Mouse (Mus musculus) hindbrain, embryonic 12.5 days (tissue): ENCODE results near the gene Fam120b. TPM values are rescaled to one million over a fixed set of nuclear protein-coding genes. Genes with fewer than 3 reads are reported as not detected.

Experiments used
- ATAC-seq: fragments of 200-750 bp; cut with Nextera tagmentation; 2 replicates; pipeline ENCODE4 v1.8.0; 2017; ENCODE audit warnings: moderate TSS enrichment; ENCODE audit not compliant: low FRiP score
- H3K27ac ChIP-seq: fragments of 300-500 bp; sonication (generic); 2 replicates; pipeline ENCODE4 v1.5.1; 2016; ENCODE audit warnings: mild to moderate bottlenecking
- H3K27me3 ChIP-seq: fragments of 300-500 bp; sonication (generic); 2 replicates; pipeline ENCODE4 v1.6.1; 2016; ENCODE audit warnings: mild to moderate bottlenecking
- H3K36me3 ChIP-seq: fragments of 300-500 bp; sonication (generic); 2 replicates; pipeline ENCODE4 v1.6.1; 2016; ENCODE audit warnings: mild to moderate bottlenecking
- H3K4me1 ChIP-seq: fragments of 300-500 bp; sonication (generic); 2 replicates; pipeline ENCODE4 v1.6.1; 2016
- H3K4me2 ChIP-seq: fragments of 300-500 bp; sonication (generic); replicated peaks from 2 replicates; pipeline ENCODE4 v1.6.1; 2016; ENCODE audit warnings: mild to moderate bottlenecking
- H3K4me3 ChIP-seq: fragments of 300-500 bp; sonication (generic); 2 replicates; pipeline ENCODE4 v1.5.1; 2016; ENCODE audit warnings: mild to moderate bottlenecking
- H3K9ac ChIP-seq: fragments of 300-500 bp; sonication (generic); 2 replicates; pipeline ENCODE4 v1.6.1; 2016; ENCODE audit warnings: mild to moderate bottlenecking, moderate library complexity
- H3K9me3 ChIP-seq: fragments of 300-500 bp; sonication (generic); replicated peaks from 2 replicates; pipeline ENCODE4 v1.6.1; 2016; ENCODE audit warnings: mild to moderate bottlenecking
- WGBS: fragments of 180-500 bp; shearing (Covaris S2); methylation state at CpG from one replicate; pipeline ENCODE4 v1.1.7; 2016; 5-methylcytosine and 5-hydroxymethylcytosine counted together
- polyA plus RNA-seq: library from polyadenylated mRNA; unstranded; fragments of >200 nt; fragmentation: Nextera tagmentation; extraction: Ambion mirVana; gene quantifications from 2 replicates; pipeline ENCODE4 v1.2.1, GENCODE M21; 2016

Gene Fam120b
- 41.6 and 44.6 TPM in 2 replicates for polyA plus RNA-seq

DNA sequence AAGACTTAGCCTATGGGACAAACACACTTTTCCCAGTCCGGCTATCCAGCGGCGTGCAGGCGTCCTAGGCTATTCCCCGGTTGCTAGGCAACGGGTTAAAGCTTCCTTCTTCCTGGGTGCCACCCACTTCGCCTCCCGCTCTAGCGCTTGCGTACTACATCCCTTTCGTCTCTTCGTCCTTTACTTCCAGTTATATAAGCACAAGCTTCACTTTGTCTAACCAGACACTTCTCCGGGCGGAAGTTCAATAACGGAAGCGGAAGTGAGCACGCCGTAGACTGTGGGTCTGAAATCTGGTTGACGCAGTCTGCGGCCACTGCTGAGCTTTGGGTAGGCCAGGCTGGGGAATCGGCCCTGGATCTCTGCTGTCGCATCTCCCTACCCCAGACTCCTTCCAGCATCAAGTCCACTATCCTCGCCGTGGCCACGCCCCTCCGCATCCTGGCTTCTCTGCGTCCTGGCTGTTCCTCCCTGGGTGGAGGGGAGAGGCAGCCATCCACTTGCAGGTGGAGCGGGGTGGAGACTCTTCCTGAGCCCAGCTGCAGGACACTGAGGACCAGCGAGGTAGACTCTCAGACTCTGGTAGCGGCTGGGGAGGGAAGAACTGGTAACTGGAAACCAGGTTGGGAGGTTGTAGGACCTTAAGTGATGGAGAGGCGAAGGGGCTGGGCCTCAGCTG lies at the start of gene Fam120b:
Fam120b (plus strand) TSS at position 206 of the 679 bp plus-strand sequence.
- Histone ChIP-seq H3K4me2 (peak within 1 kb of the TSS; percentile 71), H3K4me3 (peak within 1 kb of the TSS; percentile 77), H3K4me1 (peaks cover 27% of the 10 kb centered on the region), H3K9me3 (no peaks in the 10 kb centered on the region), H3K27ac (peak within 1 kb of the TSS; percentile 90), H3K9ac (peak within 1 kb of the TSS; percentile 86), H3K27me3 (peaks cover 11% of the 10 kb centered on the region; the same call in 1 of the 2 replicates), H3K36me3 (no peaks in the 10 kb centered on the region)
- peak; percentile 97 for ATAC-seq
- 2% methylated on average over 31 of the region's 31 CpGs for WGBS

DNA sequence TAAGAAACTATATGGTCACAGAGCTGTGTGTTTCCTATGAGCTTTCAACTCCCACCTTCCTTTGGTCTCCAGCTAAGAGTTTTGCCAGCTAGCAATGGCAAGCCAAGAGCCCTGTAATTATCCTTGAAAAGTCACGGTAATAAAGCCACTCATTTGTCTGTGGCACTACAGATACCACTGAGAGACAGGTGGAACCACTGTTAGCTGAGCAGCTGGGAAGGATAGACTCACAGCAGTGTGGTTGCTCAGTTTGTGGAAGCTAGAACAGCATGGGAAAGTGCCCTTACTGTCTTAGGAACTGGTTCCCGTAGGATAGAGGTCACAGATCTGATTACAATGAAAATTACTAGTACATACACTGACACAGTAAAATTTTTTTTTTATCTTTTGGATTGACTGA lies 45.9 kb upstream of the Fam120b start:
- Histone ChIP-seq H3K27ac (no peak overlapping the region), H3K4me1 (no peaks in the 10 kb centered on the region), H3K4me2 (no peak overlapping the region), H3K27me3 (peaks cover 6% of the 10 kb centered on the region), H3K36me3 (no peaks in the 10 kb centered on the region), H3K4me3 (no peak overlapping the region), H3K9me3 (no peaks in the 10 kb centered on the region), H3K9ac (no peak overlapping the region)
- ATAC-seq = no peak
- WGBS = 71% methylated on average over 2 of the region's 2 CpGs

DNA sequence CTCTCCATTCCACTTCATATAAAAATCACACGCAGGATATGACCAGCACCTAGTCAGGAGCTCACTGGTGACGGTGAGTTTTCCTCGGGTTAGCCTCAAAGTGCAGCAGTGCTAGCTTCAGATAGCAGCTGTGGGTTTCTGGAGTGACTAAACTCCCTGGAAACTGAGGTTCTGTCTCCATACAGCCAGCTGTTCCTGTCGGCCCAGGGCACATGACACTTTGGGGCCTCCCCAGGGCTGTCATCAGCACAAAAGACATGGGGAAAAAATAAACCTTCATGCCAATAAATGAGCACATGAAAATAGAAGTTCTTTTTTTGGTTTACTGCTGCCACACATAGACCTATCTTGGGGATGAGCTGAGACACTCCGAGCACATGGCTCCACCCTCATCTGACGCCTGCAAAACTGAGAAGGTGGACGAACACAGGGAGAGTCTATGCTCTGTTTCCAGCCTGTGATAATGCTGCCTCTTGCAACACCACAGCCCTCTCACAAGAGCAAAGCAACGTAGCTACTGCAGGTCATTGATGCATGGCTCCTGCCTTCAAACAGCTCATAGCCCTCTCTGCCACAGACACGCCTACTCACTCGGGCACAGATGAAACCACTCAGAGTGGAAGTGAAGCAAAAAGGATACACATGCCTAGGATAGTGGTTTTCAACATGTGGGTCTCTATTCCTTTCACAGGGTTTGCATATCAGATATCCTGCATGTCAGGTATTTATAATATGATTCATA lies 43.0 kb upstream of the Fam120b start:
- no peaks in the 10 kb centered on the region for H3K4me1 ChIP-seq
- no peak overlapping the region for H3K9ac ChIP-seq
- H3K27ac ChIP-seq = no peak overlapping the region
- 75% methylated on average over 10 of the region's 10 CpGs for WGBS
- ATAC-seq = no peak
- no peaks in the 10 kb centered on the region for H3K36me3 ChIP-seq
- no peaks in the 10 kb centered on the region for H3K9me3 ChIP-seq
- no peaks in the 10 kb centered on the region for H3K27me3 ChIP-seq
- H3K4me3 ChIP-seq = no peak overlapping the region
- H3K4me2 ChIP-seq = no peak overlapping the region

DNA sequence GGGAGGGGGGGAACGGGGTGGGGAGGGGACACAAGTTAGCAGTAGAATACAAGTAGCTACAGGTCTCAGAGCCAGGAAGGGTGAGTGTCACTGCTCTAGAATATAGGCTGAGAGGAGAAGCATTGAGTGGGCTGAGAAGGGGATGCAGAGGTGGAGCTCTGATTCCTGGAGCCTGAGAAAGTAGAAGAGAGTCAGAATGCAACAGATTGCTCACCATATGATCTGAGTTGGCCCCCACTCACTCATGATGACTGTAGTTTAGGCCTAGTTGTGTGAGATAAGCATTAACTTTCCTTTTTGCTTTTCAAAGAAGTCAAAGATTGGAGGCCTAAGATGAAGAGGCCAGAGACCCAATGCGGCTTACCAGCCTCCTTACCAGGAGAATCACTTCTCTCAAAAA lies 42.0 kb upstream of the Fam120b start:
- Histone ChIP-seq H3K27ac (no peak overlapping the region), H3K4me3 (no peak overlapping the region), H3K9me3 (no peaks in the 10 kb centered on the region), H3K4me2 (no peak overlapping the region), H3K9ac (no peak overlapping the region), H3K4me1 (no peaks in the 10 kb centered on the region), H3K27me3 (no peaks in the 10 kb centered on the region), H3K36me3 (no peaks in the 10 kb centered on the region)
- ATAC-seq = no peak
- WGBS = 93% methylated on average over 2 of the region's 2 CpGs

DNA sequence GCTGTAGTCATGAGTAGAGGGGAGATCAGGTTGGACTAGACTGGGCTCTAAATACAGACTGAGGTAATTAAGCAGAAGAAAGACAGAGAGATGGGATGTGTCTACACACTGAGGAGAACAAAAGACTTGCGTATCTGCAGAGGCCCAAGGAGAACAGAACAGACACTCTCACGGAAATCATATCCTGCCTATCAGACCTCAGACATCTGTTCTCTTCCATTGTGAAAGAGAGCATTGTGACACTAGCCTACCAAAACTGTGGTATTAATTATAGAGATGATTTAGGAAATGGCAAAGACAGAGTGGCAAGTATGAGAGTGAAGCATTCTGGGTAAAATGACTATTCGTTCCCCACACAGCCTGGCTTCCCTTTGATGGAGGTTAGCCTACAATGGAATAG lies 40.9 kb upstream of the Fam120b start:
- Histone ChIP-seq H3K36me3 (no peaks in the 10 kb centered on the region), H3K4me1 (no peaks in the 10 kb centered on the region), H3K4me2 (no peak overlapping the region), H3K9ac (no peak overlapping the region), H3K27ac (no peak overlapping the region), H3K27me3 (no peaks in the 10 kb centered on the region), H3K9me3 (no peaks in the 10 kb centered on the region), H3K4me3 (no peak overlapping the region)
- WGBS = 93% methylated on average over 3 of the region's 3 CpGs
- no peak for ATAC-seq

DNA sequence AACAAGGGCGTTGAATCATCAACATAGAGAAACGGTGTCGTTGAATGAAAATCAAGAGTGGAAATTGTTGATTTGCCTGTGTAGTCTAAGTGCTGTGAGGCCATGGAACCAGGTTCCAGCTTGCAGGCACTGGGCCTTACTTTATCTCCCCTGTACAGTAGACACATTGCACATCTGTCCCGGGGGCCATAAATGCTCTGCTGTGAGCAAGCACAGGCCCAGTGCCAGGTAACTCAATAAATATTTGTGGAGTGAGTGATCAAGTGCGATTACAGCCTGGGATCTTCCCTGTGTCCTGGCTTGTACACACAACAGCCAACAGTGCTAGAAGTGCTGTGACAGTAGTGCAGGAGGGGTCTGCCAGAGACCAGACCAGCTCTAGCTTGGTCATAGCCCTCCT lies 39.5 kb upstream of the Fam120b start:
- Histone ChIP-seq H3K4me1 (no peaks in the 10 kb centered on the region), H3K27ac (no peak overlapping the region), H3K4me3 (no peak overlapping the region), H3K9ac (no peak overlapping the region), H3K27me3 (0 out of 2 replicates have a peak, but pooled peaks cover 3% of the 10 kb centered on the region), H3K36me3 (no peaks in the 10 kb centered on the region), H3K4me2 (no peak overlapping the region), H3K9me3 (no peaks in the 10 kb centered on the region)
- 93% methylated on average over 5 of the region's 5 CpGs for WGBS
- no peak for ATAC-seq

DNA sequence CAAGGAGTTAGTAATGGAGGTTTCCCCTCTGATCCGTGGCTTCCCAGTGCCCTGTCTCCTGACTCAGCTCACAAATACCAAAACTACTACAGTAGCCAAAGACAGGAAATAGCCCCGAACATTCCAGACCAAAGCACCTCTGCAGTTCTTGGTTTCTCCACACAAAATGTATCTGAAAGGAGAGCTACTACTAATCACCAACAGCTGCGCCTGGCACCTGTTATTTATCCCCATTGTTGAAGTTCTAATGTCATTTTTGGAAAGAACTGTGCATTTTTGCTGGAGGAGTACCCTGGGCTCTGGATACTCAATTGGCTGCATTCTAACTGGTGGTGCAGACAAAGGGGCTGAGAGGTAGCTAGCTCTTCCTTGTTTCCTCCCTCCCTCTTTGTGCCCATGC lies 38.9 kb upstream of the Fam120b start:
- 81% methylated on average over 3 of the region's 3 CpGs for WGBS
- H3K4me1 ChIP-seq = no peaks in the 10 kb centered on the region
- ATAC-seq = no peak
- no peak overlapping the region for H3K27ac ChIP-seq
- no peaks in the 10 kb centered on the region for H3K9me3 ChIP-seq
- H3K4me2 ChIP-seq = no peak overlapping the region
- 0 out of 2 replicates have a peak, but pooled peaks cover 3% of the 10 kb centered on the region for H3K27me3 ChIP-seq
- H3K4me3 ChIP-seq = no peak overlapping the region
- H3K9ac ChIP-seq = no peak overlapping the region
- no peaks in the 10 kb centered on the region for H3K36me3 ChIP-seq

DNA sequence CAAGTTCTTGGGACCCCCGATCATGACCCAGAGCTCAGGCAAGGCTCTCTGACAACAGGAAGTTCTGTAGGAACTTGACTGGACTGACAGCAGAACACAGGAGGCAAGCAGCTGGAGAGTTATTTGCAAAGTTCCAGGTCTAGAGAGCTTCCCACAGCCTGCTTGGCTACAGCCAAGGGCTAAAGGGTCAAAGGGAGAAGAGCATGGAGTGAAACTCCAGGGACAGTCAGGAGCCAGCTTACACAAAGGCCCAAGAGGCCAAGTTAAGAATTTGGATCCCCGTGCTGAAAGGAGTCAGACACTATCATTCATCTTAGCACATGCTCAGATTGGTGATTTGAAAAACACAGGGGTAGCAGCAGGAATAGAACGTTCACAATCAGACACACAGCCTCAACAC lies 32.3 kb upstream of the Fam120b start:
- no peak overlapping the region; the same call in 1 of the 2 replicates for H3K9ac ChIP-seq
- 0 out of 2 replicates have a peak, but pooled peaks cover 3% of the 10 kb centered on the region for H3K27me3 ChIP-seq
- WGBS = 73% methylated on average over 3 of the region's 3 CpGs

DNA sequence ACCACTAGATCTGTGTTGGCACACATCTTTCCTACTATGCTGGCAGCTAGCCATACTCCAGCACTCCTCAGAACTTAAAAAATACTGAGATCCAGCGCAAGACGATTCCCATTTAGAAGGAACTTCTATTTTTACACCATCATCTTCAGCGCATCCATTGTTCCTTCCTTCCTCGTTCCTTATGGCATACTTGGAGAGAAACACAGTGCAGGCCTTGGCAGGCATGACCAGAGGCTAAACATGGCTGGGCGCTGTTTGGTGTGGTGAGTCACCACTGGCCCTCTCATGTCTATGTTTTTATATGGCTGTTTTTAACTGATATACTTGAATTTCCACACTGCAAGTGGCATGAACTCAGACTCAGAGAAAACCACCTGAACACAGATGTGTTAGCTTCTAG lies 30.4 kb upstream of the Fam120b start:
- Histone ChIP-seq H3K4me3 (no peak overlapping the region), H3K4me2 (no peak overlapping the region), H3K4me1 (peaks cover 18% of the 10 kb centered on the region), H3K27ac (no peak overlapping the region), H3K9me3 (no peaks in the 10 kb centered on the region), H3K9ac (no peak overlapping the region), H3K36me3 (peaks cover 44% of the 10 kb centered on the region), H3K27me3 (0 out of 2 replicates have a peak, but pooled peaks cover 6% of the 10 kb centered on the region)
- 88% methylated on average over 5 of the region's 5 CpGs for WGBS
- no peak for ATAC-seq

More for the DNA sequence above, 32.3 kb upstream of the Fam120b start:
- H3K4me1 ChIP-seq = peaks cover 3% of the 10 kb centered on the region; the same call in 1 of the 2 replicates
- no peak overlapping the region for H3K27ac ChIP-seq
- peaks cover 24% of the 10 kb centered on the region for H3K36me3 ChIP-seq
- H3K4me2 ChIP-seq = no peak overlapping the region
- H3K9me3 ChIP-seq = no peaks in the 10 kb centered on the region
- H3K4me3 ChIP-seq = no peak overlapping the region
- ATAC-seq = no peak

DNA sequence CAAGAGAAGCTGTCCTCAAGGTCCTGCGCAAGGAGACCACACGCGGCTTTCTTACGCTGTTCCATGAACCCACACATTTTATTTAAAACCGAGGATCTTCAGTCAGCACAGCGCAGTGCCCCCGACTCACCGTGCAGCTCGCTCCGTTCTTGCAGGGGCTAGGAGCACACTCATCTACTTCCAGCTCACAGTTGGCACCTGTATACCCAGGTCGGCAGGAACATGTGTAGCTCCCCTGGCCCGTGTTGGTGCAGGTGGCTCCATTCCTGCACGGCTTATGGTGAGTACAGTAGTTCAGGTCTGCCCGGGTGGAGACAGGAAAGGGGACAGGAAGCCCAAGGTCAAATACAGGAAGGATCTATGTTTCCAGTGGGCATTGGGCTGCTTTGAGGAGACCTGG lies 25.6 kb upstream of the Fam120b start:
- whole genome bisulfite sequencing = 92% methylated on average over 14 of the region's 14 CpGs
- Histone ChIP-seq H3K9ac (peak overlapping the region; percentile 27; the same call in 1 of the 2 replicates), H3K9me3 (no peaks in the 10 kb centered on the region), H3K4me2 (peak overlapping the region; percentile 85), H3K27me3 (peaks cover 20% of the 10 kb centered on the region), H3K36me3 (peaks cover 49% of the 10 kb centered on the region), H3K27ac (no peak overlapping the region), H3K4me3 (peak overlapping the region; percentile 14), H3K4me1 (peaks cover 54% of the 10 kb centered on the region)
- no peak for ATAC-seq

DNA sequence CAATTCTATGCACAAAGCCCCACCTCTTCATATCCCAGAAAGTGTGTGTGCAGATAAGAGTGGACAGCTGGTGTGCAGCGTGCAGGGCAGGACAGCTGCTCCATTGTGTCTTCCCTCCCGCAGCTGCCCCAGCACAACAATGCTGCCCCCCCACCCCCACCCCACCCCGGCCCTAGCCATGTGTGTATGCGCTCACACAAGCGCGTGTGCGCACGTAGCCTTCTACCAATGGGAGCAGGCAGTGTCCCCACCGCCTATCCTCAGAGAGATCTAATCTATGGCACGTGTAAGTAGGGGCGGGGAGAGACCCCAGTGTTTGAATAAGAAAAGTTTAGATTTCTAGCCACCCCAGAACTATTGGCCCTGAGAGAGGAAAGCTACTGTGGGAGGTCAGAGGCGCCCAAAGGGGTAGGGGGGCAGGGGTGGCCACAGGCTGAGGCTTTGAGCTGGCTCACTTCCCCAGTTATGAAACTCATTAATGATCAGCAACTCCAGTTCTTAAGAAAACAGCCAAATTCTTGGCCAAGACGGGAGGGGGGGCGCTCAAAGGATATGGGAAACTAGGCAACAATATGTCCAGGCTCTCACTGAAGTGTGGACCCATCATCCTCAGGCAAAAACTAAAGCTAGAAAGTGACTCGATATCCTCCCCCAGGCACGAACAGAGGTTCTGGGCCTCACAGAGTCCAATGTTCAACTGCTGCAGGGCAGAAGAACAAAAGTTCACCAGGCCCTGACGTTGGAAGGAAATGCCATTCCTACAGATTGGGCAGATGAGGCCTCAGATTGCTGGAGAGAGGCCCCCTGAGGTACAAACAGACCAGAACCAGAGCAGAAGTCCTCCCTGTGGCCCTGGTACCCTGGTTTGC lies 23.8 kb upstream of the Fam120b start:
- peak overlapping the region; percentile 89 for H3K9ac ChIP-seq
- H3K27ac ChIP-seq = peak overlapping the region; percentile 55; the same call in 1 of the 2 replicates
- peak; percentile 15 for ATAC-seq
- H3K27me3 ChIP-seq = peaks cover 20% of the 10 kb centered on the region
- H3K4me2 ChIP-seq = peak overlapping the region; percentile 85
- H3K9me3 ChIP-seq = no peaks in the 10 kb centered on the region
- 29% methylated on average over 17 of the region's 17 CpGs for WGBS
- H3K36me3 ChIP-seq = peaks cover 37% of the 10 kb centered on the region
- peaks cover 55% of the 10 kb centered on the region for H3K4me1 ChIP-seq
- peak overlapping the region; percentile 79 for H3K4me3 ChIP-seq
